Mouse (Mus musculus): Measurements from ENCODE around the gene Dusp23.

DNA sequence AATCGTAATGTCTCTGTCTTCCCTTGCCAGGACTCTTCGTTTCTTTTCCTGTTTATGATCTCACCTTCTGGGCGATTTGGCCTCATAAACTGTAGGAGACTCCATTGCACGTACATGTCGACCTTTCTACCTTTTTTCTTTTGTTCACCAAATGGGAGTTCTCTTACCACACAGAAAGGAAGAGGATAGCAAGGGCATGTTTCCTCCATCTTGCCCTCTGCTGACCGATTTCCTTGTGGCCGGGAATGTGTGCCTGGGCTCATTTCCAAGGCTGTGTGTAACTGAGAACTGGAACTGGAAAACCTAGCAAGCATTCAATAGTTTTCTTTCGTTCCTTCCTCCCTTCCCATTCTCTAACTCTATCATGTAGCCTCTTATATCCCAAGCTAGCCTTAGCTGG is 26.9 kb upstream of the Dusp23 start:
- no peak for TF ChIP-seq CTCF (IDR thresholded peaks at IDR 0.05; ENCODE audit: control insufficient read depth, insufficient read depth, insufficient read length)
- no peak for TF ChIP-seq MYOD1 (IDR thresholded peaks at IDR 0.05; ENCODE audit: control insufficient read depth, insufficient read length, low read depth)
- no peak for TF ChIP-seq USF1 (IDR thresholded peaks at IDR 0.05; ENCODE audit: low read depth)

Data from C2C12 (cell line).